ENCODE assay signal across 31 mouse cellular contexts in genomic region chr1:170145606-170146005, GRCm38 (mm10). TPM values are rescaled to one million over a fixed set of nuclear protein-coding genes. Genes with fewer than 3 reads are reported as not detected.
DNase-seq lines count a peak whose midpoint lies in the region; ATAC-seq and TF ChIP-seq lines count a peak whose summit lies in the region.
"Had no signal": no experiment of that assay in that cellular context is flagged by ENCODE, and none has a peak within 500 bp of the region (broad histone marks: within the 10 kb centered on the region; RNA-seq: fewer than 3 reads in every experiment).

No protein-coding gene starts in this region.

- no peak for ATAC-seq in heart, postnatal 0 days (ENCODE audit: insufficient read depth, low read depth)
- no peak for ATAC-seq in heart, embryonic 11.5 days (replicated peaks; ENCODE audit: insufficient number of reproducible peaks, low FRiP score, low TSS enrichment)
- peak; percentile 38 for ATAC-seq in Patski
- no peak for ATAC-seq in megakaryocyte progenitor cell, adult 5-6 weeks (replicated peaks; ENCODE audit: poor library complexity)
- ATAC-seq: CD4-positive, CD25-positive, alpha-beta regulatory T cell, adult 4 months; forebrain, embryonic 13.5 days; forebrain, embryonic 16.5 days; hindbrain, postnatal 0 days; inflammation-experienced regulatory T-cells, adult 6 months had no signal

- H3K9ac ChIP-seq in heart, postnatal 0 days (replicated peaks; ENCODE audit: low read depth, low read length): no peak overlapping the region
- no peak overlapping the region for H3K9ac ChIP-seq in heart, embryonic 11.5 days (ENCODE audit: low read depth, low read length)
- H3K9ac ChIP-seq: embryonic facial prominence, embryonic 13.5 days; forebrain, embryonic 13.5 days; hindbrain, embryonic 13.5 days had no signal

- 85% methylated on average over 4 of the region's 4 CpGs for WGBS in heart, postnatal 0 days
- WGBS in heart, embryonic 11.5 days (ENCODE audit: insufficient replicate concordance): 89% methylated on average over 4 of the region's 4 CpGs

- no peak overlapping the region for H3K4me3 ChIP-seq in heart, postnatal 0 days (ENCODE audit: low read depth, low read length)
- H3K4me3 ChIP-seq in heart, embryonic 11.5 days (ENCODE audit: low read depth, low read length): no peak overlapping the region
- H3K4me3 ChIP-seq: embryonic facial prominence, embryonic 10.5 days; embryonic facial prominence, embryonic 13.5 days; forebrain, embryonic 10.5 days; forebrain, embryonic 13.5 days; heart, adult 2 months; heart, embryonic 10.5 days; hindbrain, embryonic 10.5 days; hindbrain, embryonic 13.5 days had no signal

- DNase-seq in heart, postnatal 0 days (ENCODE audit: low spot score): peak; percentile 4
- peak; percentile 16 for DNase-seq in testis, postnatal 10 days (ENCODE audit: low spot score)
- no peak for DNase-seq in testis, postnatal 14 days (ENCODE audit: low spot score)
- no peak for DNase-seq in Patski (ENCODE audit: low read depth, low spot score)
- DNase-seq in cerebellum, adult 9-10 months: no peak
- DNase-seq: adrenal gland, adult 2 months; adrenal gland, postnatal 14 days; cerebellum, adult 11 months; cerebellum, adult 2 months; cerebellum, postnatal 10 days; cerebellum, postnatal 36 days; embryo, embryonic 11 days; gastrocnemius, postnatal 10 days; gastrocnemius, postnatal 36 days; heart, adult 2 months; heart, postnatal 10 days; heart, postnatal 36 days had no signal

- POLR2A ChIA-PET in Patski (lab: Charles Lee): no interaction called here

- no peaks in the 10 kb centered on the region for H3K9me3 ChIP-seq in heart, postnatal 0 days (replicated peaks; ENCODE audit: control insufficient read depth, low read length)
- H3K9me3 ChIP-seq in heart, embryonic 11.5 days (replicated peaks; ENCODE audit: control insufficient read depth, low read length): no peaks in the 10 kb centered on the region
- H3K9me3 ChIP-seq: embryonic facial prominence, embryonic 10.5 days; embryonic facial prominence, embryonic 13.5 days; forebrain, embryonic 10.5 days; forebrain, embryonic 13.5 days; heart, embryonic 10.5 days; hindbrain, embryonic 10.5 days; hindbrain, embryonic 13.5 days had no signal

- peaks cover 51% of the 10 kb centered on the region for H3K36me3 ChIP-seq in heart, postnatal 0 days (replicated peaks; ENCODE audit: control insufficient read depth, insufficient read depth, low read length)
- H3K36me3 ChIP-seq in heart, embryonic 11.5 days (ENCODE audit: control insufficient read depth, insufficient read depth, low read length): peaks cover 11% of the 10 kb centered on the region

- no peak for TF ChIP-seq EP300 in heart, postnatal 0 days (IDR thresholded peaks at IDR 0.05; ENCODE audit: low read depth)

- H3K4me2 ChIP-seq in heart, postnatal 0 days (ENCODE audit: low read depth, low read length): no peak overlapping the region
- H3K4me2 ChIP-seq in heart, embryonic 11.5 days: no peak overlapping the region
- H3K4me2 ChIP-seq: embryonic facial prominence, embryonic 13.5 days; forebrain, embryonic 13.5 days; hindbrain, embryonic 13.5 days had no signal

- H3K27me3 ChIP-seq in heart, postnatal 0 days (ENCODE audit: control insufficient read depth, insufficient read depth, low read length): no peaks in the 10 kb centered on the region
- H3K27me3 ChIP-seq in heart, embryonic 11.5 days (ENCODE audit: control insufficient read depth, insufficient read depth, low read length): no peaks in the 10 kb centered on the region
- H3K27me3 ChIP-seq in Patski: no peaks in the 10 kb centered on the region
- H3K27me3 ChIP-seq: embryonic facial prominence, embryonic 13.5 days; forebrain, embryonic 13.5 days; hindbrain, embryonic 13.5 days had no signal

- H3K4me1 ChIP-seq in heart, postnatal 0 days (ENCODE audit: control insufficient read depth, insufficient read depth): peaks cover 6% of the 10 kb centered on the region; the same call in 1 of the 2 replicates
- peaks cover 6% of the 10 kb centered on the region; the same call in 1 of the 2 replicates for H3K4me1 ChIP-seq in heart, embryonic 11.5 days (ENCODE audit: control insufficient read depth, insufficient read depth, low read length)
- H3K4me1 ChIP-seq: embryonic facial prominence, embryonic 10.5 days; forebrain, embryonic 10.5 days; forebrain, embryonic 13.5 days; hindbrain, embryonic 10.5 days; hindbrain, embryonic 13.5 days had no signal

- in situ Hi-C loops in Patski (cut with MboI; ENCODE audit: low pct_unique_long_range_greater_than_20kb): no loop called here

- no peak overlapping the region for H3K27ac ChIP-seq in heart, postnatal 0 days (ENCODE audit: low read depth)
- H3K27ac ChIP-seq in heart, embryonic 11.5 days (ENCODE audit: low read depth, low read length): no peak overlapping the region
- H3K27ac ChIP-seq: embryonic facial prominence, embryonic 10.5 days; embryonic facial prominence, embryonic 13.5 days; forebrain, embryonic 10.5 days; forebrain, embryonic 13.5 days; heart, adult 2 months; heart, embryonic 10.5 days; hindbrain, embryonic 10.5 days; hindbrain, embryonic 13.5 days; hindbrain, postnatal 0 days had no signal

- TF ChIP-seq CTCF in heart, postnatal 0 days (IDR thresholded peaks at IDR 0.05; ENCODE audit: low read depth): no peak
- TF ChIP-seq CTCF in Patski (IDR thresholded peaks at IDR 0.05): no peak

- CTCF ChIA-PET in Patski (lab: Charles Lee): no interaction called here

RNA-seq across cellular contexts. Expression of gene Uap1, which starts 29.2 kb away (rescaled TPM):
- total RNA-seq in heart, postnatal 0 days (2014; rRNA removed; ENCODE audit: low replicate concordance): 23.0 and 26.1 TPM in 2 replicates
- polyA plus RNA-seq in heart, postnatal 0 days (2015; fragmentation: Nextera tagmentation; extraction: Ambion mirVana): 40.2 and 42.3 TPM in 2 replicates
- polyA plus RNA-seq in heart, embryonic 11.5 days (2014; fragmentation: Nextera tagmentation; extraction: Ambion mirVana): 58.6 and 67.6 TPM in 2 replicates
- polyA plus RNA-seq in Patski (2021): 75.2 TPM
- 89.7 and 105 TPM in 2 replicates for total RNA-seq in megakaryocyte progenitor cell, adult 5-6 weeks (2015)
- total RNA-seq in megakaryocyte progenitor cell, adult 5-6 weeks (2017): 62.0 and 74.7 TPM in 2 replicates

RNA-seq across cellular contexts. Expression of gene Ddr2, which starts 35.0 kb away (rescaled TPM):
- 5.0 and 11.2 TPM in 2 replicates for total RNA-seq in heart, postnatal 0 days (2014; rRNA removed; ENCODE audit: low replicate concordance)
- 6.8 and 7.2 TPM in 2 replicates for polyA plus RNA-seq in heart, postnatal 0 days (2015; fragmentation: Nextera tagmentation; extraction: Ambion mirVana)
- polyA plus RNA-seq in heart, embryonic 11.5 days (2014; fragmentation: Nextera tagmentation; extraction: Ambion mirVana): 10.2 and 10.7 TPM in 2 replicates
- polyA plus RNA-seq in Patski (2021): 0.32 TPM
- total RNA-seq in megakaryocyte progenitor cell, adult 5-6 weeks (2015): not detected in 2 replicates
- not detected in 2 replicates for total RNA-seq in megakaryocyte progenitor cell, adult 5-6 weeks (2017)
- total RNA-seq: MEL had no signal
- polyA plus RNA-seq: CD4-positive, CD25-positive, alpha-beta regulatory T cell, adult 4 months had no signal

Comparison
In these comparisons a context has a peak if more than half of its experiments do, and no peak if none do; other contexts are left out.
1. DNase-seq: peak in heart, postnatal 0 days (single experiment) and testis, postnatal 10 days (single experiment); none in testis, postnatal 14 days (single experiment), Patski (single experiment) and cerebellum, adult 9-10 months (single experiment).